Mouse (Mus musculus) embryonic facial prominence, embryonic 11.5 days (tissue): ENCODE measurements at regions not wholly inside any gene's neighbourhood (a gene's known extent, or its start where the extent isn't known, plus 50 kb on each side); places are given as distances from the start of the nearest gene placed in this dataset.

ENCODE experiments used
- ATAC-seq: fragments of 200-750 bp; cut with Nextera tagmentation; replicated peaks from 2 replicates; pipeline ENCODE4 v1.8.0; 2017; ENCODE audit warnings: low read depth; ENCODE audit not compliant: insufficient number of reproducible peaks, low FRiP score, low TSS enrichment
- DNase-seq: peaks from one replicate; pipeline ENCODE4 v3.0.0-alpha.2; 2015; ENCODE audit warnings: low spot score
- H3K27ac ChIP-seq: fragments of 300-500 bp; sonication (generic); replicated peaks from 2 replicates; pipeline ENCODE4 v1.5.1; 2014; ENCODE audit warnings: mild to moderate bottlenecking, low read depth, low read length, control low read depth
- H3K27me3 ChIP-seq: fragments of 300-500 bp; sonication (generic); 2 replicates; pipeline ENCODE4 v1.6.1; 2014; ENCODE audit warnings: mild to moderate bottlenecking, low read length, moderate library complexity, mixed read lengths; ENCODE audit not compliant: control insufficient read depth, insufficient read depth
- H3K36me3 ChIP-seq: fragments of 300-500 bp; sonication (generic); replicated peaks from 2 replicates; pipeline ENCODE4 v1.6.1; 2014; ENCODE audit warnings: low read depth, mild to moderate bottlenecking, low read length, moderate library complexity, mixed read lengths; ENCODE audit not compliant: control insufficient read depth, insufficient read depth
- H3K4me1 ChIP-seq: fragments of 300-500 bp; sonication (generic); 2 replicates; pipeline ENCODE4 v1.6.1; 2014; ENCODE audit warnings: low read length, mixed read lengths; ENCODE audit not compliant: control insufficient read depth, insufficient read depth
- H3K4me2 ChIP-seq: fragments of 300-500 bp; sonication (generic); 2 replicates; pipeline ENCODE4 v1.6.1; 2014; ENCODE audit warnings: low read depth, mild to moderate bottlenecking, control low read depth, low read length, moderate library complexity
- H3K4me3 ChIP-seq: fragments of 300-500 bp; sonication (generic); 2 replicates; pipeline ENCODE4 v1.5.1; 2014; ENCODE audit warnings: low read depth, low read length, control low read depth
- H3K9ac ChIP-seq: fragments of 300-500 bp; sonication (generic); replicated peaks from 2 replicates; pipeline ENCODE4 v1.6.1; 2014; ENCODE audit warnings: mild to moderate bottlenecking, control low read depth, low read length
- H3K9me3 ChIP-seq: fragments of 300-500 bp; sonication (generic); replicated peaks from 2 replicates; pipeline ENCODE4 v1.6.1; 2016; ENCODE audit warnings: mild to moderate bottlenecking, low read length, inconsistent platforms, mixed read lengths; ENCODE audit not compliant: control insufficient read depth
- WGBS: fragments of 180-500 bp; shearing (Covaris S2); extraction: QIAGEN DNeasy Blood & Tissue Kit; methylation state at CpG from one replicate; pipeline ENCODE4 v1.1.7; 2014; 5-methylcytosine and 5-hydroxymethylcytosine counted together

DNA sequence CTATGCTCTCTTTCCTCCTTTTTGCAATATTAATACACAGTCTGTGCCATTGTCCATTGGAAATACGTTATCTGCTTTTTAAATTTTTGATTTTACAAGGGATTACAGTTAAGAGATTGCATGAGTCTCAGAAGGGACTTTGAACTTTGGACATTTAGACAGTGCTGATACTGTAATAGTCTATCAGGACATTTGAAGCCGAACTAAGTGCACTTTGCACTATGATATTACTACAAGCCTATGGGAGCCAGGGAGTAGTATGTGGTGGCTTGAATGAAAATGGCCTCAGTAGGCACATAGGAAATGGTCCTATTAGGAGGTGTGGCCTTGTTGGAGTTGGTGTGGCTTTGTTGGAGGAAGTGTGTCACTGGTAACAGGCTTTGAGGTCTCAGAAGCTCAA lies 188.1 kb upstream of the Pof1b start:
- H3K36me3 ChIP-seq = no peaks in the 10 kb centered on the region
- no peak overlapping the region for H3K4me2 ChIP-seq
- ATAC-seq = no peak
- no peak for DNase-seq
- no peak overlapping the region for H3K9ac ChIP-seq
- 78% methylated on average over 2 of the region's 2 CpGs for WGBS
- no peaks in the 10 kb centered on the region for H3K27me3 ChIP-seq
- H3K9me3 ChIP-seq = no peaks in the 10 kb centered on the region
- H3K4me3 ChIP-seq = no peak overlapping the region
- no peaks in the 10 kb centered on the region for H3K4me1 ChIP-seq
- H3K27ac ChIP-seq = no peak overlapping the region
